Mouse (Mus musculus) heart, adult 11 months (tissue): ENCODE results near the gene Cpsf4.
"Not testable (repeated sequence)": the region's sequence is repeated elsewhere in the genome, so short reads cannot be mapped to it uniquely, and the experiment has no call there.

Experiments
- DNase-seq: peaks from one replicate; pipeline ENCODE4 v3.0.0; 2022

The Cpsf4 gene

DNA sequence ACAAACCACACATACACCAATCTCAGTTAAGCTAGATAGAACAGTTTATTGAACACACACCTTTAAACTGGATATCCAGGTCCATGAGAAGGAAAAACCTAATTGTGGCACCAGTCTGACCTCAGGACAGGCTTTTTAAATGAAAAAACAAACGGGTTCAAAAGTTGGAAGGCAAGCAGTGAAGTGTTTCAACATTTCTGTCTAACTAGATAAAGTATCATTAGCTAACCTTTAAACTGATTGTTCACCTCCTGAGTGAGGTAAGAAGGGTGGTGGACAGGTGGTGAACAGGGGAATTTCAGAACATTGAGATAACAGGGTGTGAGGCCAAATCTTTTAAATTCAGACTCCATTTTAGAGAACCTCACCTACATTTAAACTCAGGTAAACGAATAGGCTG, 59.4 kb downstream of the Cpsf4 start:
- no peak for DNase-seq

DNA sequence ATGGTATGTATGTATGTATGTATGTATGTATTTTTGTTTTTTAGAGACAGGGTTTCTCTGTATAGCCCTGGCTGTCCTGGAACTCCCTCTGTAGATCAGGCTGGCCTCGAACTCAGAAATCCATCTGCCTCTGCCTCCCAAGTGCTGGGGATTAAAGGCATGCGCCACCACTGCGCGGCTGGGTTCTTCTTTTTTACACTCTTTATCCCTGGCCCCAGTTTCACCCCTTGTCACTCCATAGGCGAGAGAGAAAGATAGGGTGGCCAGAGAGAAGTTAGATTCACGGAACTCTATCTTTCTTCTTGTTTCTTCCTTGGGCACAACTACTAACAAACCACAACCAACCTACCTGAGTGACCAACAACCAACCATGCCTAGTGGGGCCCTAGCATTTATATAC, 62.3 kb downstream of the Cpsf4 start:
- DNase-seq, result not testable (repeated sequence)

GRCm38 (mm10) chr5:145230641-145231040, 63.6 kb downstream of the Cpsf4 start:
- DNase-seq, result no peak

- peak; percentile 100 for DNase-seq
These were observed 64.4 kb downstream of the Cpsf4 start, which contains the start of gene Zfp655 for GRCm38 (mm10) chr5:145231367-145231871. Zfp655 (plus strand) TSS chr5:145231715.
